Mouse (Mus musculus) layer of hippocampus, adult 2 months (tissue): Measurements from ENCODE around the gene Hoxc10. TPM values are rescaled to one million over a fixed set of nuclear protein-coding genes. Genes with fewer than 3 reads are reported as not detected.

ENCODE experiments used
- DNase-seq, 2 experiments: peaks; one replicate each; pipeline ENCODE4 v3.0.0; 2022; ENCODE audit warnings: low spot score in 2 of 2
- H3K27ac ChIP-seq: fragments of 200-600 bp; 2 replicates; pipeline ENCODE4 v1.8.1; 2022
- H3K4me3 ChIP-seq: fragments of 200-600 bp; 2 replicates; pipeline ENCODE4 v1.8.1; 2022; ENCODE audit warnings: mild to moderate bottlenecking
- CTCF ChIP-seq: fragments of 200-600 bp; conservative IDR thresholded peaks from 2 replicates; pipeline ENCODE4 v1.8.1; 2022; ENCODE audit warnings: antibody characterized with exemption, mild to moderate bottlenecking, moderate library complexity
- long read RNA-seq, 2 experiments: library from polyadenylated mRNA; stranded (forward); transcript quantifications; one replicate each; pipeline ENCODE4 v2.0.0; 2021; ENCODE audit warnings: borderline mapping rate in 2 of 2
- total RNA-seq, 2 experiments: library from RNA; stranded (reverse); gene quantifications; 2 replicates each; pipeline ENCODE4 v1.2.3; 2021

The Hoxc10 gene
- total RNA-seq = not detected
- long read RNA-seq, experiment 1 = 0 reads
- long read RNA-seq, experiment 2 = 0 reads

DNA sequence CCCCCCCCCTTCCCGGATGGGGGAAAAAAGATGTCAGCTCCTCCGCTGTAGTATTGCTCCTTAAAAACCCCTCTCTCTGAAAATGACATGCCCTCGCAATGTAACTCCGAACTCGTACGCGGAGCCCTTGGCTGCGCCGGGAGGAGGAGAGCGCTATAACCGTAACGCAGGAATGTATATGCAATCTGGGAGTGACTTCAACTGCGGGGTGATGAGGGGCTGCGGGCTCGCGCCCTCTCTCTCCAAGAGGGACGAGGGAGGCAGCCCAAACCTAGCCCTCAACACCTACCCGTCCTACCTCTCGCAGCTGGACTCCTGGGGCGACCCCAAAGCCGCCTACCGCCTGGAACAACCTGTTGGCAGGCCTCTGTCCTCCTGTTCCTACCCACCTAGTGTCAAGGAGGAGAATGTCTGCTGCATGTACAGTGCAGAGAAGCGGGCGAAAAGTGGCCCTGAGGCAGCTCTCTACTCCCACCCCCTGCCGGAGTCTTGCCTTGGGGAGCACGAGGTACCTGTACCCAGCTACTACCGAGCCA lies at the start of gene Hoxc10:
Gene Hoxc10 (plus strand): TSS at position 21 of the 536 bp plus-strand sequence.
- DNase-seq = no peak
- Histone ChIP-seq H3K4me3 (no peak within 1 kb of the TSS), H3K27ac (no peak within 1 kb of the TSS)
- no peak for TF ChIP-seq CTCF

DNA sequence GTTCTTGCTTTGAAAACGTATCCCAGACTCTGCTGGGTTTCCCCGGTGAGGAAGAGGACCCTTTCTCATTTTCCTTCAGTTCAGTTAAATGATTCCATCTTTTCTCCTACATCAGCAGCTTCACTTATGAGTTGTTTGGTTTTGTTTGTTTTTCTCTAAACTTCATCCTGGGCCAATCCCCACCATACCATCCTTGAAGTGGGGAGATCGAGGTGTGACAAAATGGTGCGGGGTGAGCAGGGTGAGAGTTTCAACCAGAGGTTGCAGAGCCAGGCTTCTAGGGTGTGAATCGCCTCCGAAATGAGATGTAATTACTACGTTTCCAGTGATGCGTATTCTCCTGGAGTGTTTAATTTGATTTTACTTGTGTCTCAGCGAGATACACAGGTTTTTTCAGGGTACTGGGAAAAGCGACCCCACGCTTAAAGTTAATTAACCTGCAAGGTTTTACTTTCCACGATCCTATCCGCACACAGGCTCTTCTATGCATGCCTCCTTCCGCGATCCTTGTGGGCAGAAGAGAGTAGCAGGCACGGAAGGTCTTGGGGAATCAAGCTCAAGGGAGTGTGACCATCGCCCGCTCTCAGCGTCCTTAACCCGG lies 48.5 kb upstream of the Hoxc10 start:
- Histone ChIP-seq H3K27ac (no peak overlapping the region), H3K4me3 (no peak overlapping the region)
- no peak for DNase-seq
- TF ChIP-seq CTCF = no peak

DNA sequence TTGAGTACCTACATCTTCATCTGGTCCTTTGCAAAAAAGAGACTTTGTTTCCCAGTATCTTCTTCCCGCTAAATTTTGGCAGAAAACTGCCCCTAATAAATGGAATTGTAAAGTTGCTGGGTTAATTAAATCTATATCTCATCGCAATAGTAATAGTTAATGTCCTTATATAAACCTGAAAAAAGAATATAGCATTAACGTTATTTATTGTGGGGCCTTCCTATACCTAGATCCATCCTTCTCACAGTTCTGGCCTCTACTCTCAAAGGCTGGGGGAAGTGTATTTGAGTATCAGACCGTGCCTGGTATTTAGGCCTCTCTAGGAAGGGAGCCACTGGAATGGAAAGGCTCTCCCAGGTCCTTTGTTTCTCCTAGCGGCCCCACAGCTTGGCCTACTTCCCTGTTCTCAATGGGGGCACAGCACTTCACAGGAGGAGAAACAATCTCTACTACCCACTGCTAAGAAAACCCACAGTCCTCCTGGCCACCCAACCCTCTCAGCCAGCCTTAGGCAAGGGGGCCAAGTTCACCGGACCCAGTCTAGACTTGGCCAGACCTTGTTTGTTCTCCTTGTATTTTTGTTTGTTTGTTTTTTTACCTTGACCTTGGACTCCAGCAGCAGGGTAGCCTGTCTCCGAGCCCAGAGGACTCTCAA lies 47.9 kb upstream of the Hoxc10 start:
- H3K27ac ChIP-seq = no peak overlapping the region
- no peak for TF ChIP-seq CTCF
- no peak for DNase-seq
- no peak overlapping the region for H3K4me3 ChIP-seq

DNA sequence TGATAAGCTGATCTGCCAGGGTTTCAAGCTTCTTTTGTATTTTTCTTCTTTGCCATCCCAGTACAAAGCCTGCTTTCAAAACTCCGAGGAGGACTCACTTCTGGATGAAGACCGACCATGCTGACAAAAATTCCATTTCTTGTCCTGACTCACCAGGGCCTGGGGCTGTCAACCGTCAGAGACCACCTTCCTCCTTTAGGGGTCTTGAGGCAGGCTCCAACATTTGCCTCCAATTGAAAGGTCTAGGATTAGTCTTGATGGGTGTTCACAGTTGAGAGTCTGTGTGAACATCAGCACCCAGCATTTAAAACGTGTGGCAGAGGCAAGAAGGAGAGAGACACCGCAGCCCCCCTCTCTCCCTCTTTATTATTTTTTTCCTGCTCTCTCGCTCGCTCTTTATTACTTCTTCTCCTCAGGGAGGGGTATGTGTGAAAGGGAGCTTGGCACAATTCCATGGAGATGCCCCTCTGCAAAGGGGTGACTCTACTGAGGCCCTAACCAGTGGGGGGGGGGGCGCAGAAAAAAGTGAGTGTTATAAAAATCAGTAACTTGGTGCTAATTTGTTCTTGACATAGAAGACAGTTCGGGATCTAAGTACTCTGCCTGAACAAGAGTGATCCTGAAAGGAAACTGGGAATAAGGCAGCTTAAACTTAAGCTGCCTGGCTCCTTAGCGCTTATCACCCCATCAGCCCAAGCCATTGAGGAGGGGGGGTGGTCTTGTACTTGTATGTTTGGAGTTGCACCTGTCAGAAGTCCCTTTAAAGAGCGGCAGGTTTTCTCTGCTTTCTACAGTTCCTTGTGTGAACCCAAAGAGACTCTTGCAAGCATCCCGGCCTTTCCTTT lies 47.0 kb upstream of the Hoxc10 start:
- no peak overlapping the region for H3K27ac ChIP-seq
- no peak for TF ChIP-seq CTCF

DNA sequence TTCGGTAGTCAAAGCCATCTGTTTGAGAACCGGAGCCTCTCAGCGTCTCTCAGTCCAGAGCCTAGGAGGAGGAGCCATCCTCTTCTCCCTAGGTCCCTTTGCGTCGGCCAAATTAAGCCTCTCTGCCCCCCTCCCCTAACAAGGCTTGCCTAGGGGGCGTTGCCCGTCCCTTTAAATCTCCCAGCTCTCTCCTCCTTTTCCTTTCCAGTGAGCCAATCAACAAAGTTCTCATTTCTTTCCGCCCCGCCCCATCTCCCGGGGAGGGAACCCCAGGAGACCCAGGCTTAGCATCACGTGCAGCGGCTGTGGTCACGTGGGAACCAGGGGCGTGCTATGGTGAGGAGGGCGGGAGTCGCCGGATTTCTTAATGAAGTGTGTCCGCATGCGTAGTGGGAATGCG lies 46.0 kb upstream of the Hoxc10 start:
- no peak for DNase-seq
- Histone ChIP-seq H3K27ac (no peak overlapping the region), H3K4me3 (no peak overlapping the region)
- no peak for TF ChIP-seq CTCF

More for the DNA sequence above, 47.0 kb upstream of the Hoxc10 start:
- H3K4me3 ChIP-seq = no peak overlapping the region
- no peak for DNase-seq

DNA sequence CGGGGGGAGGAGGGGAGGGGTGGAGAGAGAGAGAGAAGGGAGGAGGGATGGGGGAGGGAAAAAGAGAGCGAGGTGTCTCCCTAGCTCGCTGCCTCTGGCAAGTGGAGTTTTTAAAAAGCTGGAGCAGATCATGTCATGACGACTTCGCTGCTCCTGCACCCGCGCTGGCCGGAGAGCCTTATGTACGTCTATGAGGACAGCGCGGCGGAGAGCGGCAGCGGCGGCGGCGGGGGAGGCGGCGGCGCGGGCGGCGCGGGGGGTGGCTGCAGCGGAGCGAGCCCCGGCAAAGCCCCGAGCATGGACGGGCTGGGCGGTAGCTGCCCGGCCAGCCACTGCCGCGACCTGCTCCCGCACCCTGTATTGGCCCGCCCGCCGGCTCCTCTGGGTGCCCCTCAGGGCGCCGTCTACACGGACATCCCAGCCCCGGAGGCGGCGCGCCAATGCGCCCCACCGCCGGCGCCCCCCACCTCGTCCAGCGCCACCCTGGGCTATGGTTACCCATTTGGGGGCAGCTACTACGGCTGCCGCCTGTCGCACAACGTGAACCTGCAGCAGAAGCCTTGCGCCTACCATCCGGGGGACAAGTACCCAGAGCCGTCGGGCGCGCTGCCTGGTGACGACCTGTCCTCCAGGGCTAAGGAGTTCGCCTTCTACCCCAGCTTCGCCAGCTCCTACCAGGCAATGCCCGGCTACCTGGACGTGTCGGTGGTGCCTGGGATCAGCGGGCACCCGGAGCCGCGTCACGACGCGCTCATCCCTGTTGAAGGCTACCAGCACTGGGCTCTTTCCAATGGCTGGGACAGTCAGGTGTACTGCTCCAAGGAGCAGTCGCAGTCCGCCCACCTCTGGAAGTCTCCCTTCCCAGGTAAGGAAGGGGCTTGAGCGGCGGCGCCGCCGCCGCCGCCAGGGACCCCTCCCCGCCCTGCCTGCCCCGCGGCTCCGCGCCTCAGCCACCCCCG lies 45.3 kb upstream of the Hoxc10 start, which contains the start of gene Hoxc13:
Gene Hoxc13 (plus strand): TSS at position 51 of the 959 bp plus-strand sequence.
- H3K4me3 ChIP-seq = no peak within 1 kb of the TSS
- no peak for TF ChIP-seq CTCF

DNA sequence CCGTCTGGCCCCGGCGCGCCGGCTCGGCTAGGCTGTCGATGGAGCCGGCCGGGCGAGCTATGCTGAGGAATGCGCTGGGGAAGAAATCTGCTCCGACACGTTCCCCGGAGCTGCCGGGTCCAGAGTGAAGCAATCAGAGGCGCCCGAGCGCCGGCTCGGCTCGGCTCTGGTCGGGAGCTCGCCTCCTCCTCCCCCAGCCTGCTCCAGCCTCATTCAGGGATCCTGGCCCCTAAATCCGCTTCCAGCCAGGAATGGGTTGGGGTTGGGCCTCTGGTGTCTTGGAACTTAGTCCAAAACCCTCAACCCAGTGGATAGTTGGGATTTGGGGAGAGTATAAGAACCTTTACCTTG lies 44.6 kb upstream of the Hoxc10 start:
- no peak for TF ChIP-seq CTCF
- DNase-seq = no peak
- Histone ChIP-seq H3K27ac (no peak overlapping the region), H3K4me3 (no peak overlapping the region)

More for the DNA sequence above, 45.3 kb upstream of the Hoxc10 start, which contains the start of gene Hoxc13:
- DNase-seq = no peak
- H3K27ac ChIP-seq = no peak within 1 kb of the TSS

DNA sequence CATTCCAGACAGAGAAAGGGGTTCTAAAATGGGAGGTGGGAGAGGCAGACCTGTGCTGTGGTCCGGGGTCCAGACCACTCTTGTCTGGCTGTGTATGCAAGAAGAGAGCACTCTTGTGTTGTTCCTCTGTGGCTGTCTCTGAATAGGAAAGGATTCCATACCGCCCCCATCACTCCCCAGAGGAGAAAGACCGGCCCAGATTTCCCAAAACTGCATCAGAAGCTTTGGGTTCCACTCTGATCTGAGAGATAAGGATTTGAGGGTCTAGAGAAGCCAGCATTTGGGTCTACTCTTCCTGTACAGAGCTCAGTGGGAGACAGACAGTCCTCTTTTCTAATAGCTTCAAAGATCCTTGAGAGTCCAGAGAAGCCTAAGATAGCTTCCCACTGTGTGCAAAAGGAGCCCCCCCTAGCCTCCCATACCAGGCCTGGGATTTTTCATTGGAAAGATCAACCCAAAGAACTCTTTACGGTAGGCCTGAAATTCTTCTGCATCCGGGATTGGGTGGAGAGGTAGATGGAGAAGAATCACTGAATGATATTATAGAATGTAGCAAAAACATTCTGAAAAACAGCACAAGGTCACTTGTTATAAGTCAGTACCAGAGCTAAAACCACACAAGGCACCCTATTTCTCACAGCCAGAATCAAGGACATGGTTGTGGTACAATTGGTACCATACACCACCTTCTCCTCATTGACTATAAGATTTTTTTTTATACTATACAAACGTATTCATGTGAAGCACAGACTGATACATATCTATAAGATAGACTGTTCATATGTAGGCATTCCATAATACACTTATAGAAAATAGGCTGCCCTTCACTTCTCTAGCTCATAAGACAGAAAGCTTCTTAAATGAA lies 43.7 kb upstream of the Hoxc10 start:
- no peak for DNase-seq
- no peak for TF ChIP-seq CTCF
- Histone ChIP-seq H3K27ac (no peak overlapping the region), H3K4me3 (no peak overlapping the region)

DNA sequence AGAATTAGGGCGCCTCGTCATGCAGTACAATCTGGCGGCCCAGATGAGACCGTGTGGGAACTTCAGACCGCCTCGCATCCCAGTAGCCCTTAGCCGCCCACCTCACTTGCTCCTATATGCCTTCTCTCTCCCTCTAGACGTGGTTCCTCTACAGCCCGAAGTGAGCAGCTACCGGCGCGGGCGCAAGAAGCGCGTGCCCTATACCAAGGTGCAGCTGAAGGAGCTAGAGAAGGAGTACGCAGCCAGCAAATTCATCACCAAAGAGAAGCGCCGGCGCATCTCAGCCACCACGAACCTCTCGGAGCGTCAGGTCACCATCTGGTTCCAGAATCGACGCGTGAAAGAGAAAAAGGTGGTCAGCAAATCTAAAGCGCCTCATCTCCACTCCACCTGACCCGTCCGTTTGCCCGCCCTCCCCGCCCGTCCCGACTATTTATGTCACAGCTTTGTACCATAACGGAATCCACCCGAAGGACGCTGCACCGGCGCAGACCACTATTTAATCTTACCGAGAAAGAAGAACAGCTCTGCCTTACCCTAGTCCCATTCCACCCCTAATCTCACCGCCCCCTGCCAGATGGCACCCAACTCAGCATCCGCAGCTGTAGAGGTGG lies 39.5 kb upstream of the Hoxc10 start:
- no peak for DNase-seq
- no peak overlapping the region for H3K27ac ChIP-seq
- no peak for TF ChIP-seq CTCF
- no peak overlapping the region for H3K4me3 ChIP-seq

DNA sequence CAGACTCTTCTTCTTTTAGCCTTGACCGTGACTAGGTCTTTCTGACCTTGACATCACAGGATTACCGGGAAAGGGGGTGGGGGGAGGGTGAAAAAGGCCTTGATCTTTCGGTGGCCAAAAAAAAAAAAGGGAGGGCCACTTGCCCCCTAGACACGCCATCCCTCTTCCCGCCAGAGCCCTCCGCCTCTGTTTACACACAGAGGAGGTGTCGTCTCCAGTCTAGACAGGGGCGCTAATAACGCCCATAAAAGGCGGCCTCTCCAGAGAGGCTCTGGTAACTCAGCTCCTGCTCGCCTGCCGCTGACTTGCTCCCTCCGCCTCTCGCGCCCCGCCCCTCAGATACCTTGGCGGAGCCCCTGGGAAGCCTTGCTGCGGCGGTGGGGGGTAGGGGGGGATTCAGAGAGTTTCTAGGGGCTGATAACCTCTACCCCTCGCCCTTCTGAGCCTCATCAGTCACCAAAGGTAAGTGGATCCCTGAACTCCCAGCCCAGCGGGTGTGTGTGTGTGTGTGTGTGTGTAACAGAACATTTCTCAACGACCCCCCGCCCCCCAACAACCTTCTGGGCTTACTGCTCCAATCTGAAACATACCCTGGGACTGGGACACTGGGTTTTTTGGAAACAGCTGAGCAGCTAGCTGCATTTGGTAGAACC lies 34.8 kb upstream of the Hoxc10 start:
- no peak overlapping the region for H3K4me3 ChIP-seq
- no peak overlapping the region for H3K27ac ChIP-seq
- DNase-seq = no peak
- TF ChIP-seq CTCF = no peak
